Mouse (Mus musculus): ENCODE data around the gene Paqr7. TPM values are rescaled to one million over a fixed set of nuclear protein-coding genes. Genes with fewer than 3 reads are reported as not detected.
A peak's percentile ranks its signal among the peaks of the same experiment; 100 is the strongest.

Paqr7 gene
- polyA plus RNA-seq, 1 experiment from 2014 or later = 14.7 TPM

DNA sequence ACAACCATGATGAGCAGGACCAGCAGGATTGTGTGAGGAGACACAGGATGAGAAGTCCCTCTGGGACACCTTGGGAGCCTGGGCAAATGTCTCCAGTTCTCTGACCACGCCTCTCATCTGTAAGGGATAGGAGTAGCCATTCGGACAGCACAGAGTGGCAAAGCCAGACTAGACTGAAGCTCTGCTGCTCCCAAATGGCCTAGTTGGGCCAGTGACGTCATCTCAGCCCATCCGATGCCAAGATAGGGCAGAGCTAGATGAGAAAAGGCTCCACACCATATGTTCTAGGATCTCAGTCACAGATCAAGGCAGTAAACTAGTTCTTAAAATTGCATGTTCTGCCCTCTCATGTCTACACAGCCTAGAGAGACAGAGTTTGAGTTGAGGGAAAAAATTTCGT lies 37.6 kb upstream of the Paqr7 start:
- 81% methylated on average over 5 of the region's 5 CpGs for WGBS
- H3K27ac ChIP-seq (ENCODE audit: low read length) = no peak overlapping the region
- no peak overlapping the region for H3K4me2 ChIP-seq (ENCODE audit: low read length)
- H3K4me1 ChIP-seq (replicated peaks; ENCODE audit: control insufficient read depth, insufficient read depth, low read length) = no peaks in the 10 kb centered on the region
- H3K9me3 ChIP-seq (ENCODE audit: control insufficient read depth, low read length) = no peaks in the 10 kb centered on the region
- no peak overlapping the region for H3K4me3 ChIP-seq (replicated peaks; ENCODE audit: low read length)
- ATAC-seq = no peak
- no peaks in the 10 kb centered on the region for H3K27me3 ChIP-seq (replicated peaks; ENCODE audit: control insufficient read depth, insufficient read depth, low read length)
- no peaks in the 10 kb centered on the region for H3K36me3 ChIP-seq (ENCODE audit: control insufficient read depth, insufficient read depth)
- H3K9ac ChIP-seq (replicated peaks; ENCODE audit: low read depth, low read length) = no peak overlapping the region

DNA sequence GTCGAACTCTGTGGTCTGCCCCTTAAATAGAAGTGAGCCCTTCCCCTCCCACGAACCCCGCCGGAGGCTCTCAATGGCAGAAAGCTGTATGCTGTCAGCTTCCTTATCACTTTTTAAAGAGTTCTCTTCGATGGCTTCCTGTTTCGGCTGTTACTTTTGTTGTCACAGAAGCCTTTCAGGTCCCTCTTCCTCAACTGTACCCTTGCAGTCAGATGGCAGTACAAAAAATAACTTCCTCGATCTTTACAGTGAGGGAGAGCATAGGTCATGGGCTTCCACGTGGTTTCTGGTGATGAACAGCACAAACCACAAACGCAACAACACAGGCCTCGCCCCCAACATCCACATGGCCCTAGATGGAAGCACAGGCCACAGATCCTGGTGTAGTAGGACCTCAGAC lies 36.2 kb upstream of the Paqr7 start:
- no peak overlapping the region for H3K27ac ChIP-seq (ENCODE audit: low read length)
- no peak overlapping the region for H3K4me2 ChIP-seq (ENCODE audit: low read length)
- no peak overlapping the region for H3K4me3 ChIP-seq (replicated peaks; ENCODE audit: low read length)
- no peaks in the 10 kb centered on the region; the same call in 1 of the 2 replicates for H3K4me1 ChIP-seq (replicated peaks; ENCODE audit: control insufficient read depth, insufficient read depth, low read length)
- no peak overlapping the region for H3K9ac ChIP-seq (replicated peaks; ENCODE audit: low read depth, low read length)
- no peaks in the 10 kb centered on the region for H3K36me3 ChIP-seq (ENCODE audit: control insufficient read depth, insufficient read depth)
- H3K9me3 ChIP-seq (ENCODE audit: control insufficient read depth, low read length) = no peaks in the 10 kb centered on the region
- WGBS = 87% methylated on average over 10 of the region's 10 CpGs
- ATAC-seq = no peak
- H3K27me3 ChIP-seq (replicated peaks; ENCODE audit: control insufficient read depth, insufficient read depth, low read length) = no peaks in the 10 kb centered on the region

DNA sequence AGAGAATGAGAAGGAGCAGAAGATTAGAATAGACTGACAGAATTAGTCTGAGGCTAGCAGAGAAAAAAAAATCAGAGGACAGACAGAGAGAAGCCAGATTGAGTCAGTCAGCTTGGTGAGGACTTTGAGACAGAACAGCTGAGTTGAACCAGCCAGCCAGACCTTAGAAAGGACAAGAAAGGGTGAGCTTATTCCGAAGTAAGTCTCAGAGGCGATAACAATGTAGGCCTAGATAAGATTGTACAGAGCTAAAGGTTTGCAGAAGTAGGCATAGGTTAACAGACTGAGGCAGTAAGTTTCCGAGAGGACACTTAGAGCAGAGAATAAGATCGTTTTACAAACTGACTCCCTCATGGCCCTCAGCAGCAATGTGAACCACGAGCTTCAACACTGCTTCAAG lies 35.2 kb upstream of the Paqr7 start:
- Histone ChIP-seq H3K27me3 (replicated peaks; ENCODE audit: control insufficient read depth, insufficient read depth, low read length) (no peaks in the 10 kb centered on the region), H3K4me2 (ENCODE audit: low read length) (no peak overlapping the region), H3K9ac (replicated peaks; ENCODE audit: low read depth, low read length) (no peak overlapping the region), H3K36me3 (ENCODE audit: control insufficient read depth, insufficient read depth) (no peaks in the 10 kb centered on the region), H3K4me1 (replicated peaks; ENCODE audit: control insufficient read depth, insufficient read depth, low read length) (peaks cover 8% of the 10 kb centered on the region), H3K27ac (ENCODE audit: low read length) (no peak overlapping the region), H3K9me3 (ENCODE audit: control insufficient read depth, low read length) (no peaks in the 10 kb centered on the region), H3K4me3 (replicated peaks; ENCODE audit: low read length) (no peak overlapping the region)
- no peak for ATAC-seq
- 83% methylated on average over 5 of the region's 5 CpGs for WGBS

DNA sequence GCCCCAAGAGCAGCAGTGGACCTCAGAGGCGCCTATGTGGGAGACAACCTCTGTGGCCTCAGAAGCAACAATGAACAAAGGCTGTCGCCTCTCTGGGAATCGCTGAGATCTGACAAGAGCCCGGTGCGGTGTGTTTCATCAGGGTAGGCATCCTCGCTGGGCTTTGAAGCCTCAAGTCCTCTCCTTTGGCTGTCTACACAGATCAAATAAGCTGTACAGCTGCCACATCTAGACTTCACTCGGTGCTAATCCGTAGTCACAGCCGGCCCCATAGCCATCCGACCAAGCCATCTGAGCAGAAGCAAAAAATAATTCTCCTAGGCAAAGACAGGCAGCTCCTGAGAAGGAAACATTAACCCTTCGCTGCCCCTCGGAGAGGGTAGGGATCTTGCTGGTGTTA lies 30.7 kb upstream of the Paqr7 start:
- peaks cover 1% of the 10 kb centered on the region; the same call in 1 of the 2 replicates for H3K36me3 ChIP-seq (ENCODE audit: control insufficient read depth, insufficient read depth)
- 36% methylated on average over 12 of the region's 12 CpGs for WGBS
- peak overlapping the region; percentile 39; the same call in 1 of the 2 replicates for H3K9ac ChIP-seq (replicated peaks; ENCODE audit: low read depth, low read length)
- H3K9me3 ChIP-seq (ENCODE audit: control insufficient read depth, low read length) = no peaks in the 10 kb centered on the region
- peak overlapping the region; percentile 100 for H3K27ac ChIP-seq (ENCODE audit: low read length)
- peak overlapping the region; percentile 4; the same call in 1 of the 2 replicates for H3K4me3 ChIP-seq (replicated peaks; ENCODE audit: low read length)
- no peaks in the 10 kb centered on the region for H3K27me3 ChIP-seq (replicated peaks; ENCODE audit: control insufficient read depth, insufficient read depth, low read length)
- peak overlapping the region; percentile 29 for H3K4me2 ChIP-seq (ENCODE audit: low read length)
- ATAC-seq = no peak
- peaks cover 19% of the 10 kb centered on the region for H3K4me1 ChIP-seq (replicated peaks; ENCODE audit: control insufficient read depth, insufficient read depth, low read length)

DNA sequence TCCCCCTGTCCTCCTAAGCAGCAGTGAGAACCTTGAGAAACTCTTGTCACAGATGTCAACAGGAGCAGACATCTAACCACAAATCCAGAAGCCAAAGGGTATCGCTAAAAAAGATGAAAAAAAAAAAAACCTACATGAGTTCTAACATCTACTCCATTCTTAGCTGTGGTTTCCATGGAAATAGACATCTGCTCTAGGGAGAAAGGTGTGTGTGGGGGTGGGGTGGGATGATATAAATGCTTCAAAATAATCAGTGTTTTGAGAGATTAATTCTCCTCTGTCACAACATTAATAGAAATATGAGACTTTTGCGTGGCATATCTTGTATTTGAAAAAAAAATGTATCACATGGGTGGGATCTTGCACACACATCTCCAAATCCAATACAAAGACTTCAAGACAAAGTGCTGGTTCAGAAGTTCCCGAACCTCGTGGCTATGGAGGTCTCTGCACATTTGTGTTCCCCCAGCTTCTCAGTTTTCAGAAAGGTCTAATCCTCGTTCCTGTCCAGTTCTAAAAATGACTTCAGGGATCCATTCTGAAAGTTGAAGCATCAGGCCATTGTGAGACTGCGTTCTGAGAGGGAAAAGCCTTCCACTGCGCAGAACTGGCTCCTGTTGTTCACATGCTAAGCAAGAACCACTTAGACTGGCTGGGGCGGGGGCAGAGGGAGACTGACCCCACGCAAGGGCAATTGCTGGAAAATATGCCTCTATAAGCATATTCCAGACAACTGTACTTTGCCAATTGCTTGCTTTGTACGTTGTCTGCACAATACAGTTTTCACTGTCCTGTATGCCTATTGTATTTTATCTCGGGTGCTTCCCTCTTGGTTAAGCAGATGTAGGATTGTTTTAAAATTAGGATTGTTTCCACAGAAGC lies 29.9 kb upstream of the Paqr7 start:
- Histone ChIP-seq H3K4me3 (replicated peaks; ENCODE audit: low read length) (peak overlapping the region; percentile 98), H3K36me3 (ENCODE audit: control insufficient read depth, insufficient read depth) (peaks cover 9% of the 10 kb centered on the region), H3K27ac (ENCODE audit: low read length) (peak overlapping the region; percentile 100), H3K4me2 (ENCODE audit: low read length) (peak overlapping the region; percentile 86), H3K9me3 (ENCODE audit: control insufficient read depth, low read length) (no peaks in the 10 kb centered on the region), H3K9ac (replicated peaks; ENCODE audit: low read depth, low read length) (peak overlapping the region; percentile 100), H3K4me1 (replicated peaks; ENCODE audit: control insufficient read depth, insufficient read depth, low read length) (peaks cover 27% of the 10 kb centered on the region), H3K27me3 (replicated peaks; ENCODE audit: control insufficient read depth, insufficient read depth, low read length) (no peaks in the 10 kb centered on the region)
- 50% methylated on average over 11 of the region's 11 CpGs for WGBS
- no peak for ATAC-seq

DNA sequence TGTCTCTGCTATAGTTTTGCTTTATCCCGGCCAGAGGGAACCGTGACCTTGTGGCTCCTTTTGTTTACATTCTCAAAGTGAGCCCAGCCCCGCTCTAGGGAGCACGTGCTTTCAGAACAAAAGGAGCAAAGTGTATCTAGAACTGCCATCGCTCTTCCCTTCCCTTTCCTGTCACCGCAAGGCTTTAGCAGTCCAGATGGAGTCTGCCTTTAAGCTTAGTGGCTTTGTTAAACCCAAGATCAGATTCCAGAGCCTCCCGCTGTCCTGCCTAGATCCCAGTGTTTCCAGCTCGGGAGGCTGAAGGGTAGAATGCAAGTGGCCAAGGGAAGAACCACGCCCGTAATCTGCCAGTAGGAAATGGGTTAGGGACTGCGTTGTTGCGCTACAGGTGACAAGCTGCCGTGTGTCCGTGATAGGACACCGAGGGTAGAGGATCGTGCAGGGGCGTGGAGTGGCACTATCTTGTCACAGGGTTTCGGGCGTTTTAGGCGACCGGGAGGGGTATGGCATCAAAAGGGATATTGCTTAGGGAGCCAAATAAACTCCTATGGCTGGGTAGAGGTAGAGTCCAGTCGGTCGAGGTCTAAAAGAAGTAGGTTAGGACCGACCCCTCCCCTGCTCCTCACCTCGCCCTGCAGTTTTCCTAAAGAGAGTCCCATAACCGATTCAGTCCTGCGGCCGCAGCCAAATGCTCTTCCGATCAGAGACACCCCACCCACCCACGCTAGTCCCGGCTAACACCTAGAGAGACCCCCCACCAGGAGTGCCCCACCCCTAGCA lies 28.9 kb upstream of the Paqr7 start:
- Histone ChIP-seq H3K27me3 (replicated peaks; ENCODE audit: control insufficient read depth, insufficient read depth, low read length) (no peaks in the 10 kb centered on the region), H3K27ac (ENCODE audit: low read length) (peak overlapping the region; percentile 100), H3K36me3 (ENCODE audit: control insufficient read depth, insufficient read depth) (peaks cover 17% of the 10 kb centered on the region), H3K9ac (replicated peaks; ENCODE audit: low read depth, low read length) (peak overlapping the region; percentile 100), H3K9me3 (ENCODE audit: control insufficient read depth, low read length) (no peaks in the 10 kb centered on the region), H3K4me3 (replicated peaks; ENCODE audit: low read length) (peak overlapping the region; percentile 98), H3K4me1 (replicated peaks; ENCODE audit: control insufficient read depth, insufficient read depth, low read length) (peaks cover 36% of the 10 kb centered on the region), H3K4me2 (ENCODE audit: low read length) (peak overlapping the region; percentile 86)
- peak; percentile 14 for ATAC-seq
- WGBS = under 1% methylated on average over 31 of the region's 31 CpGs

DNA sequence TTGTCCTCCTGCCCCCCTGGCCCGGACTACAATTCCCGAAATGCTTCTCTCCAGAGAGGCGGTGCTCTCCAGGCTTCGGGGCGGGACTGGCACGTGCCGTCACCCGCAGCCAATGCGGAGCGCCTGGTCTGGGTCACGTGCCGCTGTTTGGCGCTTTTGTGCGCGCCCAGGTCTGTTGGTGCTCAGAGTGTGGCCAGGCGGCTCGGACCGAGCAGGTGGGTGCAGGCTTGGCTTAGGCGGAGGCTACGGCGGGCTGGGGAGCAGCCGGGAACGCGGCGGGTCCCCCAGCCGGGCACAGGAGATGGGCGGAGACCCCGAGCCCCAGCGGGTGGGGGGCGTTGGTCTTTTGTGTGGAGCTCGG lies 28.3 kb upstream of the Paqr7 start, which contains the start of gene Stmn1:
Stmn1 (plus strand) TSS at position 106 of the 361 bp plus-strand sequence.
- Histone ChIP-seq H3K36me3 (ENCODE audit: control insufficient read depth, insufficient read depth) (peaks cover 22% of the 10 kb centered on the region), H3K9me3 (ENCODE audit: control insufficient read depth, low read length) (no peaks in the 10 kb centered on the region), H3K4me3 (replicated peaks; ENCODE audit: low read length) (peak within 1 kb of the TSS; percentile 98), H3K4me1 (replicated peaks; ENCODE audit: control insufficient read depth, insufficient read depth, low read length) (peaks cover 41% of the 10 kb centered on the region), H3K9ac (replicated peaks; ENCODE audit: low read depth, low read length) (peak within 1 kb of the TSS; percentile 100), H3K27ac (ENCODE audit: low read length) (peak within 1 kb of the TSS; percentile 100), H3K4me2 (ENCODE audit: low read length) (peak within 1 kb of the TSS; percentile 89), H3K27me3 (replicated peaks; ENCODE audit: control insufficient read depth, insufficient read depth, low read length) (no peaks in the 10 kb centered on the region)
- peak; percentile 96 for ATAC-seq
- under 1% methylated on average over 30 of the region's 31 CpGs for WGBS

DNA sequence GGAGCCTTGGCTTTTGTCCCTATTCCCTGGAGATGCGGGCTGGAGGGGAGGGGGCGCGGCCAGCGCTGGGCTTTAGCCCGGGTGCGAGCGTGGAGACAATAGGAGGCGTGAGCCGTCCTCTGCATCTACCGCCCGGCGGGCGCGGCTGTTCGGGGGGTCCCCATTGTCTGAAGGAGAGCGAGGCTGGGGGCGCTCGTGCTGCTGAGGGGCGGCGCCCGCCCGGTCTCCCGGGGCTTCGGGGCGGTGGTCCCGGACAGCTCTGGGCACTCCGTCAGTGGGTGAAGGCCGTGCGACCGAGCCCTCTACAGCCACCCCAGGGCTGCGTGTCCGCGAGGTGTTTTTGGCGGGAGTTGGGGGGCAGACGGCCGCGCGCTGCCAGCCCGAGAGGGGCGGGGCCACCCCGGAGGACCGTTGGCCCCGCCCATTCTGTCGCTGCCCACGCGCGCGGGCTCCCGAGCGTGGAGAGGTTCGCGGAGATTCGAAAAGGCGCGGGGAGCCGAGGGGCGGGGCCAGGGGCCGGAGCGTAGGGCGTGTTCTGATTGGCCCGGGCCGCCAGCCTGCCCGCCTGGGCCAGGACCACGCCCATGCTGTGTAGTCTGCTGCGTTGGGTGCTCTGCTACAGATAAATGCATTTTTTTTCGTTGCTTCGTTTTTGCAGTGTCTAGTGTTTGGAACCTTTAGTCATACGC lies 27.8 kb upstream of the Paqr7 start:
- Histone ChIP-seq H3K9ac (replicated peaks; ENCODE audit: low read depth, low read length) (peak overlapping the region; percentile 100), H3K4me1 (replicated peaks; ENCODE audit: control insufficient read depth, insufficient read depth, low read length) (peaks cover 43% of the 10 kb centered on the region), H3K27ac (ENCODE audit: low read length) (peak overlapping the region; percentile 100), H3K27me3 (replicated peaks; ENCODE audit: control insufficient read depth, insufficient read depth, low read length) (no peaks in the 10 kb centered on the region), H3K4me3 (replicated peaks; ENCODE audit: low read length) (peak overlapping the region; percentile 98), H3K9me3 (ENCODE audit: control insufficient read depth, low read length) (no peaks in the 10 kb centered on the region), H3K36me3 (ENCODE audit: control insufficient read depth, insufficient read depth) (peaks cover 23% of the 10 kb centered on the region), H3K4me2 (ENCODE audit: low read length) (peak overlapping the region; percentile 89)
- WGBS = 0% methylated on average over 46 of the region's 68 CpGs
- ATAC-seq = peak; percentile 81
